Mouse (Mus musculus) CH12F3 (cell line): ENCODE measurements around the gene Smg1.

ENCODE experiments used
- in situ Hi-C: fragments of 300-500 bp; cut with MboI; formaldehyde crosslinking; loops from 2 replicates; pipeline ENCODE4 v1.14.3; 2020; ENCODE audit warnings: low sequenced_read_pairs

Smg1 gene

DNA sequence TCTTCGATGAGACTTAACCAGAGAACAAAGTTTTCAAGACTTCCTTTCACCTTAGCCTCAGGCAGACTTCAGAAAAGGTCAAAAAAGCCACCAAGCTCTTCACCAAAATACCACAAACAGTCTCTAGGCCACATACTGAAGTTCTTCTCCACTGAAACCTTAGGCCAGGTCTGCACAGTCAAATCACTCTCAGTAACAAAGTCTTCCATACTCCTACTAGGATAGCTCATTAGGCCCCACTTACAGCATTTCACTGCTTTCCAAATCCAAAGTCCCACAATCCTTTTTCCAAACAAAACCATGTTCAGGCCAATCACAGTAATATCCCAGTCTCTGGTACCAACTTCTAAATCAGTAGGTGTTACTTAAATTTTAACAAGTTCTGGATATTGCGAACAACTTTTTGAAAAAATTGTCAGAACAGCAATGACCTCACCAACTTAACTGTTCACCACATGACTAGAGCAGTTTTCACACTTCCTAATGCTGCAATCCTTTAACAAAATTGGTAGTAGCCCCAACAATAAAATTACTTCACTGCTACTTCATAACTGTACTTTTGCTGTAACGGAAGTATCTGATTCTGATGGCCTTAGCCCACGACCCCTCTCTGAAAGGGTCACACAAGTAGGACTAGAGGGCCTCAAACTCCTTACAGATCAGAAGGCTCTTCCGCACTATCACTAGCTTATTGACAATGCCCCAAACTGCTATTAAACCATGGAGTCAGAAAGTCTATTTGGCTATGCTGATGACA is 129.8 kb downstream of the Smg1 start:
- in situ Hi-C loops, result no loop called here

- in situ Hi-C loops, result no loop called here
Measured at GRCm38 (mm10) chr7:118111128-118111527, 132.3 kb downstream of the Smg1 start.

GRCm38 (mm10) chr7:118107671-118108070 is 135.8 kb downstream of the Smg1 start:
- in situ Hi-C loops, result no loop called here

DNA sequence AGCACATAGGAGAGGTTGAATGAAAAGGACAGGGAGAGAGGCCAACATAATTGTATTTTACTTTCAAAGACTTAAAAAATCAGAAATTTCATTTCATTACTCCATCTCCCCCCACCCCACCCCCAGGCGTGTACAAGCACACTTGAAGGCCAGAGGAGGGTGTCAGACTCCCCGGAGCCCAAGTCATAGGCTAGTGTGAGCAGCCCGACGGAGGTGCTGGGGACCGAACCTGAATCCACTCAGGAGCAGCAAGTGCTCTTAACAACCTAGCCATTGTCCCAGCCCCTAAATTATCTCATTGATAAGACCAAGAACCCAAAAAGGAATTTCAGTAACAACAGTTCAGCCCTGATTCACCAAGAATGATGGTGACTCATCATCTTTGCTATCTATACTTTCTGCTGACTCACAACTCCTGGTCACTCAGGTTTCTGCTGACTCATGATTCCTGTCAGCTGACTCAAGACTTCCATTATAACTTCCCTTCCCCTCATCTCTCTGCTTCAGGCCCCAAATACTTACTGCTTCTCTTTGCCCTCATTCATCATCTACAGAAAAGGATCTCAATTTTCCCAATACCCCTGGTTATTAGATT is 138.9 kb downstream of the Smg1 start:
- in situ Hi-C loops, result no loop called here

DNA sequence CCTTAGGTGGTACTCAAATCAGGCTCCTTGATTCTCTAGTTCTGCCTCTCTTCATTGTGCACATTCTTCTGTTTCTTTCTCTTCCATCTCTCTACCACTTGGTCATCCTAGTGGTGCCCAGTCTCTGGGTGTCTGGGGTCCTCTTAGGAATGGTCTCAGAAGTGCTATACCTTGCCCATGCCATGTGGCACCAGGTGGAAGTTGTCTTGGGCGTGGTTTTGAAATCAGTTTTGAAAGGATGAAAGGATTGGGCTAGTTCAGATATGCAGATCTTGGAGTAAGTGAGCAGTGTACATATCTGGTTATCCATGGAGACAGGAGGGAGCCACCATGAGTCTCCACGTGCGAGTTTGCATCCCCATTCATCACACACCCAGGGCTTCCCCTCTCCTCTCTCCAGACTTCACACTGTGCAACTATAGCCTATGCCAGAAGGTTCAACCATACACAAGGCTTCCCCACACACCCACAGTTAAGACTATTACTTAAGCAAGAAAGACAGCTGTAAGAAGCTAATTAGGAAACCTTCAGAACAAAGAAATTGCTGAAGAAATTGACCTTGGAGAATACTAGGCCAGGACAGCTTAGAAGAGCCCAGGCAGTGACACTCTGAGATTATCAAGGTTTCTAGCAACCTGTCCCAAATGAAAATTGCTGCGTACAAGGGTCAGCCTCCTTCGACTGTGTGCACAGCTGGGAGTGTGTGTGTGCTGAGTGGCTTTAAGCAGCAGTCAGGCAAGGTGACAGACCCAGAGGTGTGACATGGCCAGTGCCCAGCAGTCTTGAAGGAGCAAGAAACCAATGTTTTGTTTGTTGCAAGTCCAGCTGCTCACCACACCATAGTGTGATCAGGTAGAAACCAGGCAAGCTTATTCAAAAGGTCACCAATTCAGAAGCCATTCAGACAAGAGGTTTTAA is 139.7 kb downstream of the Smg1 start:
- in situ Hi-C loops, result no loop called here

DNA sequence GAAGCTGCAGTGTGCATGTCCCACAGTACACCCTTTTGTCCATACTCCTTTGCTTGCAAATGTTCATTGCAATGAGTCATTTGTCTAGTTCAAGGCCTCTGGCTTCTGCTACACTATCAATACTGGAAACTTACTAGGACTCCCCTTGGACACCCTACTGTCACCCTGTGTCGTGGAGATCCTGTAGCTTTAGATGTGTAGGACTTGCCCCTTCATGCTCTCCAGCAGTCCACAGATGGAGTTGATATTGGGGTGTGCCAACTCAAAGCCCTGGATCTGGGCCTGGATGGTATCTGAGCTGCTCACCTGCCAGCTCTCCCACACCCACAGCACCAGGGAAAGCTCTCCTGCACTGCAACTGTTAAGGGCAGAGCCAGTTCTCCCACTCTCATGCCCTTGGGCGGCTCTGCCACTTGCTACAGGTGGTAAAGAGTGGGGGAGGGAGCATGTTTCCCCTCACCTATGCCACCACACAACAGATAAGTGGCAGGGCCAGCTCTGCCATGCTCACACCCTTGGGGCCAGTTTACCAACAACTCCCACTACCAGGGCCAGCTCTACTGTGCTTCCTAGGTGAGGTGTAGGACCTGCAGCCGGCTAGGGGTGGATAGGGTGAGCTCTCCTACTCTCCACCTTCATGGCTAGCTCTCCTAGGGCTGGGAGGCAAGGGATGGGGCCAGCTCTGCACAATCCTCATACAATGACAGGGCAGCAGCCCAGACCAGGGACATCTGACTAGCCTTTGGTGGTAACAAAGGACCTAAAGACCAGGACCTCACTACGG is 140.6 kb downstream of the Smg1 start:
- in situ Hi-C loops, result no loop called here

DNA sequence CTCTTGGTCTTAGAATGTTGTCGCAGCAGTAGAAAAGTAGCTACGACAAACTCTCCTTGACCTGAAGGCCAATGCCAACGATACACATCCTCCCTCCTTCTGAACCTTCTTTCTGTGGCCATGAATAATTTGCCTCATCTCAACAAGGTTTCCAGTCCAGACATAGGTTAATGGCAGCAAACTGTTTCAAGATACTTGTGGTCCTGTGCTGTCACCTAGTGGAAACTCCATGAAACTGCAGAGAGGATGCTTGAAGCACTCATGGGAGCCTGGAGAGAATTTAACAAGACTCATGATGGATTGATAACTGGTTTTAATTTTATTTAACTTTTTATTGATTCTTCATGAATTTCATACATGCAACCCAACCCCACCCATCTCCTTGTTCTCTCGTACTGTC is 141.2 kb downstream of the Smg1 start:
- in situ Hi-C loops, result no loop called here

DNA sequence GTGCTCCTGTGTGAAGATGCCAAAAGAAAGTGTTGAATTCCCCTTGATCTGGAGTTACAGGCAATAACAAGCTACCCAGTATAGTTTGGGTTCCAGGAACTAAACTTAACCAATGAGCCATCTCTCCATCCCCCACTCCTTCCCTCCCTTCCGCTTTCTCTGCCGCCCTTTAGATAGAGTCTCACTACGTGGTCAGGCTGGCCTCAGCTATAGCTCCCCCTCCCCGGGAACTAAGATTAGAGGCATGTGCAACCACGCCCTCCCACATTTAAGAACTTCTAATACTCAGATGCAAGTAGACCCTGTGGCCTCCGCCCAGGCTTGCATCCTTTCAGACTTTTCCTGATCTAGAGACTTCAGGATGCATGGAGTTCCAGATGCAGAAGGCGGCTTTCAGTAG is 145.9 kb downstream of the Smg1 start:
- in situ Hi-C loops, result no loop called here
